Mouse (Mus musculus) spleen, adult 12 weeks (tissue): ENCODE results near the gene Gm20931.
"Not testable (repeated sequence)": the region's sequence is repeated elsewhere in the genome, so short reads cannot be mapped to it uniquely, and the experiment has no call there.

Source experiments
- DNase-seq: peaks from one replicate; pipeline ENCODE4 v3.0.0; 2022; ENCODE audit warnings: low spot score

Gm20931 gene

GRCm38 (mm10) chrY:55213420-55213819 is at the start of gene Gm20931:
Gene Gm20931 (plus strand): TSS chrY:55213720.
- not testable (repeated sequence) for DNase-seq
